Mouse (Mus musculus): ENCODE results near the gene Tspan33. TPM values are rescaled to one million over a fixed set of nuclear protein-coding genes. Genes with fewer than 3 reads are reported as not detected.

Gene Tspan33
- polyA plus RNA-seq (2015; fragmentation: Nextera tagmentation; extraction: Ambion mirVana), result 3.5 and 3.6 TPM in 2 replicates

- no peak within 1 kb of the TSS for H3K27ac ChIP-seq (ENCODE audit: low read length)
- H3K36me3 ChIP-seq (ENCODE audit: control insufficient read depth, insufficient read depth, low read length), result no peaks in the 10 kb centered on the region
- H3K27me3 ChIP-seq (ENCODE audit: control insufficient read depth, insufficient read depth, low read depth, low read length), result peaks cover 18% of the 10 kb centered on the region
- H3K4me1 ChIP-seq (replicated peaks; ENCODE audit: control insufficient read depth, insufficient read depth, low read length), result peaks cover 4% of the 10 kb centered on the region
- peak within 1 kb of the TSS; percentile 75 for H3K9ac ChIP-seq (ENCODE audit: low read length)
- peak within 1 kb of the TSS; percentile 70 for H3K4me3 ChIP-seq (ENCODE audit: low read length)
- peak; percentile 100 for ATAC-seq (ENCODE audit: low read depth)
- WGBS, result under 1% methylated on average over 24 of the region's 41 CpGs
- no peaks in the 10 kb centered on the region for H3K9me3 ChIP-seq (ENCODE audit: control insufficient read depth, low read length)
- H3K4me2 ChIP-seq (ENCODE audit: low read depth, low read length), result peak within 1 kb of the TSS; percentile 98
Observed at GRCm38 (mm10) chr6:29693953-29694352, at the start of gene Tspan33. TSS of gene Tspan33 (plus strand) at chr6:29694222.

GRCm38 (mm10) chr6:29649494-29650169 lies 44.4 kb upstream of the Tspan33 start:
- H3K4me2 ChIP-seq (ENCODE audit: low read depth, low read length), result no peak overlapping the region
- H3K4me1 ChIP-seq (replicated peaks; ENCODE audit: control insufficient read depth, insufficient read depth, low read length), result no peaks in the 10 kb centered on the region
- H3K36me3 ChIP-seq (ENCODE audit: control insufficient read depth, insufficient read depth, low read length), result no peaks in the 10 kb centered on the region
- no peaks in the 10 kb centered on the region for H3K9me3 ChIP-seq (ENCODE audit: control insufficient read depth, low read length)
- 24% methylated on average over 14 of the region's 14 CpGs for WGBS
- no peak overlapping the region for H3K4me3 ChIP-seq (ENCODE audit: low read length)
- ATAC-seq (ENCODE audit: low read depth), result peak; percentile 64; the same call in 1 of the 2 replicates
- H3K27ac ChIP-seq (ENCODE audit: low read length), result no peak overlapping the region
- no peaks in the 10 kb centered on the region for H3K27me3 ChIP-seq (ENCODE audit: control insufficient read depth, insufficient read depth, low read depth, low read length)
- no peak overlapping the region for H3K9ac ChIP-seq (ENCODE audit: low read length)

GRCm38 (mm10) chr6:29650170-29650549 lies 43.9 kb upstream of the Tspan33 start:
- WGBS, result 57% methylated on average over 10 of the region's 10 CpGs
- Histone ChIP-seq H3K27me3 (ENCODE audit: control insufficient read depth, insufficient read depth, low read depth, low read length) (no peaks in the 10 kb centered on the region), H3K36me3 (ENCODE audit: control insufficient read depth, insufficient read depth, low read length) (no peaks in the 10 kb centered on the region), H3K4me3 (ENCODE audit: low read length) (no peak overlapping the region), H3K9me3 (ENCODE audit: control insufficient read depth, low read length) (no peaks in the 10 kb centered on the region), H3K4me1 (replicated peaks; ENCODE audit: control insufficient read depth, insufficient read depth, low read length) (no peaks in the 10 kb centered on the region), H3K4me2 (ENCODE audit: low read depth, low read length) (no peak overlapping the region), H3K9ac (ENCODE audit: low read length) (no peak overlapping the region), H3K27ac (ENCODE audit: low read length) (no peak overlapping the region)
- no peak for ATAC-seq (ENCODE audit: low read depth)

- H3K9me3 ChIP-seq (ENCODE audit: control insufficient read depth, low read length), result no peaks in the 10 kb centered on the region
- no peak overlapping the region for H3K27ac ChIP-seq (ENCODE audit: low read length)
- H3K36me3 ChIP-seq (ENCODE audit: control insufficient read depth, insufficient read depth, low read length), result no peaks in the 10 kb centered on the region
Observed at GRCm38 (mm10) chr6:29653271-29653670, 40.8 kb upstream of the Tspan33 start.

GRCm38 (mm10) chr6:29658626-29659475 lies 35.2 kb upstream of the Tspan33 start:
- ATAC-seq (ENCODE audit: low read depth), result no peak

More at GRCm38 (mm10) chr6:29653271-29653670, 40.8 kb upstream of the Tspan33 start:
- Histone ChIP-seq H3K27me3 (ENCODE audit: control insufficient read depth, insufficient read depth, low read depth, low read length) (no peaks in the 10 kb centered on the region), H3K4me3 (ENCODE audit: low read length) (no peak overlapping the region), H3K9ac (ENCODE audit: low read length) (no peak overlapping the region), H3K4me1 (replicated peaks; ENCODE audit: control insufficient read depth, insufficient read depth, low read length) (no peaks in the 10 kb centered on the region), H3K4me2 (ENCODE audit: low read depth, low read length) (no peak overlapping the region)
- ATAC-seq (ENCODE audit: low read depth), result no peak

GRCm38 (mm10) chr6:29659964-29660363 lies 34.1 kb upstream of the Tspan33 start:
- H3K27ac ChIP-seq (ENCODE audit: low read length), result no peak overlapping the region
- H3K4me3 ChIP-seq (ENCODE audit: low read length), result no peak overlapping the region
- no peak for ATAC-seq (ENCODE audit: low read depth)
- H3K4me2 ChIP-seq (ENCODE audit: low read depth, low read length), result no peak overlapping the region
- no peak overlapping the region for H3K9ac ChIP-seq (ENCODE audit: low read length)
- H3K27me3 ChIP-seq (ENCODE audit: control insufficient read depth, insufficient read depth, low read depth, low read length), result no peaks in the 10 kb centered on the region
- H3K36me3 ChIP-seq (ENCODE audit: control insufficient read depth, insufficient read depth, low read length), result no peaks in the 10 kb centered on the region
- no peaks in the 10 kb centered on the region for H3K4me1 ChIP-seq (replicated peaks; ENCODE audit: control insufficient read depth, insufficient read depth, low read length)
- WGBS, result 84% methylated on average over 2 of the region's 2 CpGs
- H3K9me3 ChIP-seq (ENCODE audit: control insufficient read depth, low read length), result no peaks in the 10 kb centered on the region

More at GRCm38 (mm10) chr6:29658626-29659475, 35.2 kb upstream of the Tspan33 start:
- Histone ChIP-seq H3K4me3 (ENCODE audit: low read length) (no peak overlapping the region), H3K4me1 (replicated peaks; ENCODE audit: control insufficient read depth, insufficient read depth, low read length) (no peaks in the 10 kb centered on the region), H3K36me3 (ENCODE audit: control insufficient read depth, insufficient read depth, low read length) (no peaks in the 10 kb centered on the region), H3K27me3 (ENCODE audit: control insufficient read depth, insufficient read depth, low read depth, low read length) (no peaks in the 10 kb centered on the region), H3K4me2 (ENCODE audit: low read depth, low read length) (no peak overlapping the region), H3K27ac (ENCODE audit: low read length) (no peak overlapping the region), H3K9ac (ENCODE audit: low read length) (no peak overlapping the region), H3K9me3 (ENCODE audit: control insufficient read depth, low read length) (no peaks in the 10 kb centered on the region)
- WGBS, result 73% methylated on average over 3 of the region's 3 CpGs

- Histone ChIP-seq H3K4me2 (ENCODE audit: low read depth, low read length) (no peak overlapping the region), H3K9me3 (ENCODE audit: control insufficient read depth, low read length) (no peaks in the 10 kb centered on the region), H3K9ac (ENCODE audit: low read length) (no peak overlapping the region), H3K4me1 (replicated peaks; ENCODE audit: control insufficient read depth, insufficient read depth, low read length) (no peaks in the 10 kb centered on the region), H3K27ac (ENCODE audit: low read length) (no peak overlapping the region), H3K4me3 (ENCODE audit: low read length) (no peak overlapping the region), H3K36me3 (ENCODE audit: control insufficient read depth, insufficient read depth, low read length) (no peaks in the 10 kb centered on the region), H3K27me3 (ENCODE audit: control insufficient read depth, insufficient read depth, low read depth, low read length) (no peaks in the 10 kb centered on the region)
- ATAC-seq (ENCODE audit: low read depth), result no peak
- WGBS, result 61% methylated on average over 11 of the region's 11 CpGs
Observed at GRCm38 (mm10) chr6:29660662-29661307, 33.2 kb upstream of the Tspan33 start.

GRCm38 (mm10) chr6:29667266-29667665 lies 26.8 kb upstream of the Tspan33 start:
- WGBS, result 75% methylated on average over 6 of the region's 6 CpGs
- Histone ChIP-seq H3K4me1 (replicated peaks; ENCODE audit: control insufficient read depth, insufficient read depth, low read length) (no peaks in the 10 kb centered on the region), H3K4me3 (ENCODE audit: low read length) (no peak overlapping the region), H3K9me3 (ENCODE audit: control insufficient read depth, low read length) (no peaks in the 10 kb centered on the region), H3K9ac (ENCODE audit: low read length) (no peak overlapping the region), H3K27ac (ENCODE audit: low read length) (no peak overlapping the region), H3K4me2 (ENCODE audit: low read depth, low read length) (no peak overlapping the region), H3K27me3 (ENCODE audit: control insufficient read depth, insufficient read depth, low read depth, low read length) (no peaks in the 10 kb centered on the region), H3K36me3 (ENCODE audit: control insufficient read depth, insufficient read depth, low read length) (no peaks in the 10 kb centered on the region)
- no peak for ATAC-seq (ENCODE audit: low read depth)

GRCm38 (mm10) chr6:29671741-29672140 lies 22.3 kb upstream of the Tspan33 start:
- no peaks in the 10 kb centered on the region for H3K4me1 ChIP-seq (replicated peaks; ENCODE audit: control insufficient read depth, insufficient read depth, low read length)
- H3K36me3 ChIP-seq (ENCODE audit: control insufficient read depth, insufficient read depth, low read length), result no peaks in the 10 kb centered on the region
- no peaks in the 10 kb centered on the region for H3K9me3 ChIP-seq (ENCODE audit: control insufficient read depth, low read length)
- H3K9ac ChIP-seq (ENCODE audit: low read length), result no peak overlapping the region
- 21% methylated on average over 3 of the region's 3 CpGs for WGBS
- no peak overlapping the region for H3K4me3 ChIP-seq (ENCODE audit: low read length)
- no peak overlapping the region for H3K27ac ChIP-seq (ENCODE audit: low read length)
- no peak for ATAC-seq (ENCODE audit: low read depth)
- no peaks in the 10 kb centered on the region for H3K27me3 ChIP-seq (ENCODE audit: control insufficient read depth, insufficient read depth, low read depth, low read length)
- H3K4me2 ChIP-seq (ENCODE audit: low read depth, low read length), result no peak overlapping the region

Data from lung, embryonic 16.5 days (tissue).